Mouse (Mus musculus): ENCODE results near the gene Pigb. TPM values are rescaled to one million over a fixed set of nuclear protein-coding genes. Genes with fewer than 3 reads are reported as not detected.

The Pigb gene
- polyA plus RNA-seq, 1 experiment from 2014 or later = 13.4 TPM

GRCm38 (mm10) chr9:73070971-73071659 is 30.9 kb upstream of the Pigb start:
- H3K4me1 ChIP-seq (replicated peaks) = peaks cover 11% of the 10 kb centered on the region
- no peak overlapping the region for H3K9ac ChIP-seq (replicated peaks)
- no peaks in the 10 kb centered on the region for H3K27me3 ChIP-seq
- no peak for ATAC-seq (ENCODE audit: insufficient number of reproducible peaks, insufficient read depth, low FRiP score, low TSS enrichment, low read depth)
- 80% methylated on average over 10 of the region's 10 CpGs for WGBS
- H3K36me3 ChIP-seq = no peaks in the 10 kb centered on the region
- no peaks in the 10 kb centered on the region for H3K9me3 ChIP-seq
- no peak overlapping the region for H3K4me3 ChIP-seq (replicated peaks)
- no peak overlapping the region for H3K27ac ChIP-seq
- H3K4me2 ChIP-seq = no peak overlapping the region

- H3K4me1 ChIP-seq (replicated peaks) = peaks cover 20% of the 10 kb centered on the region
- H3K9me3 ChIP-seq = no peaks in the 10 kb centered on the region
- no peaks in the 10 kb centered on the region for H3K36me3 ChIP-seq
- no peaks in the 10 kb centered on the region for H3K27me3 ChIP-seq
- H3K9ac ChIP-seq (replicated peaks) = no peak overlapping the region
- no peak overlapping the region for H3K4me3 ChIP-seq (replicated peaks)
- no peak overlapping the region for H3K4me2 ChIP-seq
- no peak for ATAC-seq (ENCODE audit: insufficient number of reproducible peaks, insufficient read depth, low FRiP score, low TSS enrichment, low read depth)
- no peak overlapping the region for H3K27ac ChIP-seq
- WGBS = 82% methylated on average over 6 of the region's 6 CpGs
Measured at GRCm38 (mm10) chr9:73068688-73069087, 28.5 kb upstream of the Pigb start.

- Histone ChIP-seq H3K27ac (peak overlapping the region; percentile 13; the same call in 1 of the 2 replicates), H3K4me2 (no peak overlapping the region), H3K27me3 (no peaks in the 10 kb centered on the region), H3K4me1 (replicated peaks) (peaks cover 25% of the 10 kb centered on the region), H3K4me3 (replicated peaks) (no peak overlapping the region), H3K36me3 (no peaks in the 10 kb centered on the region), H3K9me3 (no peaks in the 10 kb centered on the region), H3K9ac (replicated peaks) (no peak overlapping the region)
- peak; percentile 38; the same call in 1 of the 2 replicates for ATAC-seq (ENCODE audit: insufficient number of reproducible peaks, insufficient read depth, low FRiP score, low TSS enrichment, low read depth)
- 49% methylated on average over 6 of the region's 6 CpGs for WGBS
Measured at GRCm38 (mm10) chr9:73068230-73068679, 28.1 kb upstream of the Pigb start.

- WGBS = 15% methylated on average over 10 of the region's 10 CpGs
- no peak for ATAC-seq (ENCODE audit: insufficient number of reproducible peaks, insufficient read depth, low FRiP score, low TSS enrichment, low read depth)
- Histone ChIP-seq H3K4me3 (replicated peaks) (peak overlapping the region; percentile 16; the same call in 1 of the 2 replicates), H3K4me2 (peak overlapping the region; percentile 46), H3K36me3 (no peaks in the 10 kb centered on the region), H3K9me3 (no peaks in the 10 kb centered on the region), H3K4me1 (replicated peaks) (peaks cover 26% of the 10 kb centered on the region), H3K9ac (replicated peaks) (no peak overlapping the region), H3K27me3 (no peaks in the 10 kb centered on the region), H3K27ac (0 out of 2 replicates have a peak overlapping the region, but pooled peaks have one; percentile 29)
Measured at GRCm38 (mm10) chr9:73067086-73067485, 26.9 kb upstream of the Pigb start.

GRCm38 (mm10) chr9:73063621-73064290 is 23.6 kb upstream of the Pigb start:
- peak overlapping the region; percentile 37 for H3K9ac ChIP-seq (replicated peaks)
- H3K36me3 ChIP-seq = no peaks in the 10 kb centered on the region
- ATAC-seq (ENCODE audit: insufficient number of reproducible peaks, insufficient read depth, low FRiP score, low TSS enrichment, low read depth) = peak; percentile 80
- no peaks in the 10 kb centered on the region for H3K9me3 ChIP-seq
- H3K4me1 ChIP-seq (replicated peaks) = peaks cover 26% of the 10 kb centered on the region
- H3K4me3 ChIP-seq (replicated peaks) = peak overlapping the region; percentile 25
- peak overlapping the region; percentile 75 for H3K27ac ChIP-seq
- 6% methylated on average over 15 of the region's 15 CpGs for WGBS
- H3K27me3 ChIP-seq = no peaks in the 10 kb centered on the region
- H3K4me2 ChIP-seq = peak overlapping the region; percentile 61

- H3K36me3 ChIP-seq = no peaks in the 10 kb centered on the region
- WGBS = 89% methylated on average over 4 of the region's 4 CpGs
- H3K27ac ChIP-seq = no peak overlapping the region
- no peak overlapping the region for H3K4me3 ChIP-seq (replicated peaks)
- H3K4me1 ChIP-seq (replicated peaks) = peaks cover 20% of the 10 kb centered on the region
- H3K27me3 ChIP-seq = no peaks in the 10 kb centered on the region
- ATAC-seq (ENCODE audit: insufficient number of reproducible peaks, insufficient read depth, low FRiP score, low TSS enrichment, low read depth) = no peak
- no peak overlapping the region for H3K9ac ChIP-seq (replicated peaks)
- H3K4me2 ChIP-seq = no peak overlapping the region
- no peaks in the 10 kb centered on the region for H3K9me3 ChIP-seq
Measured at GRCm38 (mm10) chr9:73059224-73059623, 19.0 kb upstream of the Pigb start.

GRCm38 (mm10) chr9:73055441-73055911 is 15.3 kb upstream of the Pigb start:
- H3K4me1 ChIP-seq (replicated peaks) = peaks cover 15% of the 10 kb centered on the region
- no peaks in the 10 kb centered on the region for H3K27me3 ChIP-seq
- 36% methylated on average over 10 of the region's 10 CpGs for WGBS
- ATAC-seq (ENCODE audit: insufficient number of reproducible peaks, insufficient read depth, low FRiP score, low TSS enrichment, low read depth) = no peak
- no peak overlapping the region for H3K9ac ChIP-seq (replicated peaks)
- no peak overlapping the region for H3K4me3 ChIP-seq (replicated peaks)
- H3K27ac ChIP-seq = no peak overlapping the region
- no peak overlapping the region for H3K4me2 ChIP-seq
- no peaks in the 10 kb centered on the region for H3K9me3 ChIP-seq
- no peaks in the 10 kb centered on the region for H3K36me3 ChIP-seq

GRCm38 (mm10) chr9:73050606-73051005 is 10.4 kb upstream of the Pigb start:
- Histone ChIP-seq H3K27ac (no peak overlapping the region), H3K36me3 (no peaks in the 10 kb centered on the region), H3K4me2 (no peak overlapping the region), H3K4me3 (replicated peaks) (no peak overlapping the region), H3K9ac (replicated peaks) (no peak overlapping the region), H3K27me3 (peaks cover 3% of the 10 kb centered on the region; the same call in 1 of the 2 replicates), H3K9me3 (no peaks in the 10 kb centered on the region), H3K4me1 (replicated peaks) (peaks cover 23% of the 10 kb centered on the region)
- WGBS = 46% methylated on average over 8 of the region's 8 CpGs
- no peak for ATAC-seq (ENCODE audit: insufficient number of reproducible peaks, insufficient read depth, low FRiP score, low TSS enrichment, low read depth)

GRCm38 (mm10) chr9:73049833-73050232 is 9.7 kb upstream of the Pigb start:
- 73% methylated on average over 5 of the region's 5 CpGs for WGBS
- H3K4me1 ChIP-seq (replicated peaks) = peaks cover 25% of the 10 kb centered on the region
- H3K4me2 ChIP-seq = no peak overlapping the region
- no peak overlapping the region for H3K4me3 ChIP-seq (replicated peaks)
- no peaks in the 10 kb centered on the region for H3K9me3 ChIP-seq
- peaks cover 6% of the 10 kb centered on the region; the same call in 1 of the 2 replicates for H3K27me3 ChIP-seq
- no peaks in the 10 kb centered on the region for H3K36me3 ChIP-seq
- H3K9ac ChIP-seq (replicated peaks) = no peak overlapping the region
- no peak for ATAC-seq (ENCODE audit: insufficient number of reproducible peaks, insufficient read depth, low FRiP score, low TSS enrichment, low read depth)
- H3K27ac ChIP-seq = no peak overlapping the region

GRCm38 (mm10) chr9:73048927-73049326 is 8.7 kb upstream of the Pigb start:
- Histone ChIP-seq H3K27me3 (peaks cover 6% of the 10 kb centered on the region; the same call in 1 of the 2 replicates), H3K9ac (replicated peaks) (no peak overlapping the region), H3K4me3 (replicated peaks) (no peak overlapping the region), H3K36me3 (no peaks in the 10 kb centered on the region), H3K9me3 (no peaks in the 10 kb centered on the region), H3K27ac (no peak overlapping the region), H3K4me1 (replicated peaks) (peaks cover 34% of the 10 kb centered on the region), H3K4me2 (no peak overlapping the region)
- WGBS = 22% methylated on average over 4 of the region's 4 CpGs
- ATAC-seq (ENCODE audit: insufficient number of reproducible peaks, insufficient read depth, low FRiP score, low TSS enrichment, low read depth) = no peak

- Histone ChIP-seq H3K4me3 (replicated peaks) (no peak overlapping the region), H3K4me1 (replicated peaks) (peaks cover 36% of the 10 kb centered on the region), H3K9ac (replicated peaks) (no peak overlapping the region), H3K9me3 (no peaks in the 10 kb centered on the region), H3K27ac (no peak overlapping the region), H3K36me3 (no peaks in the 10 kb centered on the region), H3K27me3 (peaks cover 6% of the 10 kb centered on the region; the same call in 1 of the 2 replicates), H3K4me2 (no peak overlapping the region)
- no peak for ATAC-seq (ENCODE audit: insufficient number of reproducible peaks, insufficient read depth, low FRiP score, low TSS enrichment, low read depth)
- WGBS = 83% methylated on average over 2 of the region's 2 CpGs
Measured at GRCm38 (mm10) chr9:73047906-73048305, 7.7 kb upstream of the Pigb start.

All from limb, embryonic 12.5 days (tissue).